Mouse (Mus musculus): ENCODE results near the gene Nfatc2. TPM values are rescaled to one million over a fixed set of nuclear protein-coding genes. Genes with fewer than 3 reads are reported as not detected.

Nfatc2 gene
- polyA plus RNA-seq, 1 experiment, result 0.07 TPM

DNA sequence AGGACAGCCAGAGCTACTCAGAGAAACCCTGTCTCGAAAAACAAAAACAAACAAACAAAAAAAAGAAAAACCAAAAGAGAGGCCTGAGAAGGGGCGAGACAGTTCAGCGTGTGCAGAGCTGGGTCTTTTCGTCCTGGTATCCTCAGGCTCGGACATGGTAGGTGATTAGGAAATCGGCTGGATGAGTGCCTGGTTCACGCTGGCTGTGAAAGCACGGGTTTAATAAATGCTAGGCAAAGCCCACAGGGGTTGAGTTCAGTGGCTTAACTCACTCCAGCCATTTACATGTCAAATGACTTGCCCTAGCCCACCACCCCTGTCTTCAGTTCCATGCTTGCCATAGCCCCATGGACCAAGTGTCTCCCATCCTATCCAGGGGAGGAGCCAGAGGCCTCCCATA lies 14.3 kb downstream of the Nfatc2 start:
- TF ChIP-seq MAX (IDR thresholded peaks at IDR 0.05) (no peak), USF1 (IDR thresholded peaks at IDR 0.05; ENCODE audit: low read depth) (no peak), CTCF (IDR thresholded peaks at IDR 0.05; ENCODE audit: control insufficient read depth, insufficient read depth, insufficient read length) (no peak), MYOD1 (IDR thresholded peaks at IDR 0.05; ENCODE audit: control insufficient read depth, insufficient read length, low read depth) (no peak), CEBPB (IDR thresholded peaks at IDR 0.05; ENCODE audit: low read depth) (no peak), MYOG (IDR thresholded peaks at IDR 0.05; ENCODE audit: control insufficient read depth, extremely low read depth, insufficient read length) (no peak), FOSL1 (IDR thresholded peaks at IDR 0.05; ENCODE audit: insufficient read depth, low read length, poor library complexity, severe bottlenecking) (no peak)
- Histone ChIP-seq H3K27me3 (ENCODE audit: control insufficient read depth, insufficient read depth, insufficient read length) (no peaks in the 10 kb centered on the region), H3ac (ENCODE audit: control insufficient read depth, insufficient read length, low read depth) (no peak overlapping the region), H3K79me3 (ENCODE audit: low read depth) (no peaks in the 10 kb centered on the region), H3K4me3 (ENCODE audit: insufficient read depth, poor library complexity, severe bottlenecking) (no peak overlapping the region), H3K79me2 (ENCODE audit: control insufficient read depth, insufficient read depth) (no peaks in the 10 kb centered on the region), H3K36me3 (ENCODE audit: control insufficient read depth, insufficient read depth) (no peaks in the 10 kb centered on the region)

GRCm38 (mm10) chr2:168586512-168586911 lies 14.9 kb downstream of the Nfatc2 start:
- TF ChIP-seq MAX (IDR thresholded peaks at IDR 0.05), result no peak
- Histone ChIP-seq H3K79me3 (ENCODE audit: low read depth) (no peaks in the 10 kb centered on the region), H3ac (ENCODE audit: control insufficient read depth, insufficient read length, low read depth) (no peak overlapping the region), H3K27me3 (ENCODE audit: control insufficient read depth, insufficient read depth, insufficient read length) (no peaks in the 10 kb centered on the region), H3K79me2 (ENCODE audit: control insufficient read depth, insufficient read depth) (no peaks in the 10 kb centered on the region), H3K36me3 (ENCODE audit: control insufficient read depth, insufficient read depth) (no peaks in the 10 kb centered on the region), H3K4me3 (ENCODE audit: insufficient read depth, poor library complexity, severe bottlenecking) (no peak overlapping the region)

DNA sequence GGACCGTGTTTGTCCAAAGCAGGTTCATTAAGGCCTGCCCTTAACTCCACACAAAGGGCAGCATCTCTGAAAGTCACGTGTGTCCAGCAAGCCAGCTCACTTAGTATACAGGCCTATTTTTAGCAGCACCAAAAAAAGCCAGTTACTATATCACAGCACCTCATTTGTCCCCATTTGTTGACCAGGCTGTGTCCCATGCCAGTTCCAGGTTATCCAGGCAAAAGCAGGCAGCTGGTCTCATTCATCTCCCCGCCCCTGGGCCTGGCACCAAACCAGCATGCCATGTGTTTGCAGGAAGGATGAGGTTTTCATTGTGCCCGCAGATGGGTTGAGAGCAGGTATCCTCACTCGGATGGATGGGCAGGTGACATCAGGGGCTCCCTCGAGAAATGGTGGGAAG lies 16.6 kb downstream of the Nfatc2 start:
- Histone ChIP-seq H3K36me3 (ENCODE audit: control insufficient read depth, insufficient read depth) (no peaks in the 10 kb centered on the region), H3ac (ENCODE audit: control insufficient read depth, insufficient read length, low read depth) (no peak overlapping the region), H3K79me3 (ENCODE audit: low read depth) (no peaks in the 10 kb centered on the region), H3K4me3 (ENCODE audit: insufficient read depth, poor library complexity, severe bottlenecking) (no peak overlapping the region), H3K79me2 (ENCODE audit: control insufficient read depth, insufficient read depth) (no peaks in the 10 kb centered on the region), H3K27me3 (ENCODE audit: control insufficient read depth, insufficient read depth, insufficient read length) (no peaks in the 10 kb centered on the region)
- TF ChIP-seq CEBPB (IDR thresholded peaks at IDR 0.05; ENCODE audit: low read depth) (no peak), CTCF (IDR thresholded peaks at IDR 0.05; ENCODE audit: control insufficient read depth, insufficient read depth, insufficient read length) (no peak), USF1 (IDR thresholded peaks at IDR 0.05; ENCODE audit: low read depth) (no peak), MAX (IDR thresholded peaks at IDR 0.05) (no peak), FOSL1 (IDR thresholded peaks at IDR 0.05; ENCODE audit: insufficient read depth, low read length, poor library complexity, severe bottlenecking) (no peak), MYOD1 (IDR thresholded peaks at IDR 0.05; ENCODE audit: control insufficient read depth, insufficient read length, low read depth) (no peak), MYOG (IDR thresholded peaks at IDR 0.05; ENCODE audit: control insufficient read depth, extremely low read depth, insufficient read length) (no peak)

DNA sequence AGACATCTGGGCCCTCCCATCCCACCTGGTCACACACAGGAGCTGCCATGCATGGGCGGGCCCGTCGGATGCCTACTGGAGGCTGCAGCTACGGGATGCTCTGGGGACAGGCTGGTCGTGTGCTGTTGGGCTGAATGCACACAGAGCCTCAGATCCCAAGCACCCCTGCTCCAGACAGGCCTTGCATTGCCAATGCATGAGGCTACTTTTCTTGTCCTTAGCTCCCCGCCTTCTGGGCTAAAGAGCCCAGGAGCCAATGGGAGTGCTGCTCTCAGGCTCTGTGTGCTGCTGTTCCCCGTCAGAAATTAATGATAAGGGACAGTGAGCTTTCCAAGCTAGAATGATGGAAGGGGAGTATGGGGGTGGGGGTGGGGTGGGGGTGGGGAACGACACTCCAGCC lies 17.0 kb downstream of the Nfatc2 start:
- no peak for TF ChIP-seq CEBPB (IDR thresholded peaks at IDR 0.05; ENCODE audit: low read depth)
- no peak for TF ChIP-seq MYOG (IDR thresholded peaks at IDR 0.05; ENCODE audit: control insufficient read depth, extremely low read depth, insufficient read length)
- no peak for TF ChIP-seq MYOD1 (IDR thresholded peaks at IDR 0.05; ENCODE audit: control insufficient read depth, insufficient read length, low read depth)
- no peak for TF ChIP-seq USF1 (IDR thresholded peaks at IDR 0.05; ENCODE audit: low read depth)
- TF ChIP-seq FOSL1 (IDR thresholded peaks at IDR 0.05; ENCODE audit: insufficient read depth, low read length, poor library complexity, severe bottlenecking), result no peak
- TF ChIP-seq CTCF (IDR thresholded peaks at IDR 0.05; ENCODE audit: control insufficient read depth, insufficient read depth, insufficient read length), result no peak
- TF ChIP-seq MAX (IDR thresholded peaks at IDR 0.05), result no peak
- H3K4me3 ChIP-seq (ENCODE audit: insufficient read depth, poor library complexity, severe bottlenecking), result no peak overlapping the region
- H3ac ChIP-seq (ENCODE audit: control insufficient read depth, insufficient read length, low read depth), result no peak overlapping the region
- no peaks in the 10 kb centered on the region for H3K79me3 ChIP-seq (ENCODE audit: low read depth)
- no peaks in the 10 kb centered on the region for H3K36me3 ChIP-seq (ENCODE audit: control insufficient read depth, insufficient read depth)
- no peaks in the 10 kb centered on the region for H3K27me3 ChIP-seq (ENCODE audit: control insufficient read depth, insufficient read depth, insufficient read length)
- H3K79me2 ChIP-seq (ENCODE audit: control insufficient read depth, insufficient read depth), result no peaks in the 10 kb centered on the region

GRCm38 (mm10) chr2:168583084-168583483 lies 18.4 kb downstream of the Nfatc2 start:
- Histone ChIP-seq H3K27me3 (ENCODE audit: control insufficient read depth, insufficient read depth, insufficient read length) (no peaks in the 10 kb centered on the region), H3K79me2 (ENCODE audit: control insufficient read depth, insufficient read depth) (no peaks in the 10 kb centered on the region), H3ac (ENCODE audit: control insufficient read depth, insufficient read length, low read depth) (no peak overlapping the region), H3K4me3 (ENCODE audit: insufficient read depth, poor library complexity, severe bottlenecking) (no peak overlapping the region), H3K79me3 (ENCODE audit: low read depth) (no peaks in the 10 kb centered on the region), H3K36me3 (ENCODE audit: control insufficient read depth, insufficient read depth) (no peaks in the 10 kb centered on the region)
- TF ChIP-seq MAX (IDR thresholded peaks at IDR 0.05), result no peak
- TF ChIP-seq FOSL1 (IDR thresholded peaks at IDR 0.05; ENCODE audit: insufficient read depth, low read length, poor library complexity, severe bottlenecking), result no peak
- TF ChIP-seq MYOD1 (IDR thresholded peaks at IDR 0.05; ENCODE audit: control insufficient read depth, insufficient read length, low read depth), result no peak
- no peak for TF ChIP-seq MYOG (IDR thresholded peaks at IDR 0.05; ENCODE audit: control insufficient read depth, extremely low read depth, insufficient read length)
- no peak for TF ChIP-seq CTCF (IDR thresholded peaks at IDR 0.05; ENCODE audit: control insufficient read depth, insufficient read depth, insufficient read length)
- TF ChIP-seq USF1 (IDR thresholded peaks at IDR 0.05; ENCODE audit: low read depth), result no peak
- no peak for TF ChIP-seq CEBPB (IDR thresholded peaks at IDR 0.05; ENCODE audit: low read depth)

- TF ChIP-seq CEBPB (IDR thresholded peaks at IDR 0.05; ENCODE audit: low read depth) (no peak), CTCF (IDR thresholded peaks at IDR 0.05; ENCODE audit: control insufficient read depth, insufficient read depth, insufficient read length) (no peak), MYOD1 (IDR thresholded peaks at IDR 0.05; ENCODE audit: control insufficient read depth, insufficient read length, low read depth) (no peak), MYOG (IDR thresholded peaks at IDR 0.05; ENCODE audit: control insufficient read depth, extremely low read depth, insufficient read length) (no peak), USF1 (IDR thresholded peaks at IDR 0.05; ENCODE audit: low read depth) (no peak), FOSL1 (IDR thresholded peaks at IDR 0.05; ENCODE audit: insufficient read depth, low read length, poor library complexity, severe bottlenecking) (no peak), MAX (IDR thresholded peaks at IDR 0.05) (no peak)
- no peaks in the 10 kb centered on the region for H3K36me3 ChIP-seq (ENCODE audit: control insufficient read depth, insufficient read depth)
- H3K4me3 ChIP-seq (ENCODE audit: insufficient read depth, poor library complexity, severe bottlenecking), result no peak overlapping the region
- no peaks in the 10 kb centered on the region for H3K79me3 ChIP-seq (ENCODE audit: low read depth)
- no peaks in the 10 kb centered on the region for H3K27me3 ChIP-seq (ENCODE audit: control insufficient read depth, insufficient read depth, insufficient read length)
- no peak overlapping the region for H3ac ChIP-seq (ENCODE audit: control insufficient read depth, insufficient read length, low read depth)
- H3K79me2 ChIP-seq (ENCODE audit: control insufficient read depth, insufficient read depth), result no peaks in the 10 kb centered on the region
Observed at GRCm38 (mm10) chr2:168581207-168581854, 20.1 kb downstream of the Nfatc2 start.

All from C2C12 (cell line).